Mouse (Mus musculus): ENCODE data around the gene Map4. TPM values are rescaled to one million over a fixed set of nuclear protein-coding genes. Genes with fewer than 3 reads are reported as not detected.
A peak's percentile ranks its signal among the peaks of the same experiment; 100 is the strongest.
"Not testable (repeated sequence)": the region's sequence is repeated elsewhere in the genome, so short reads cannot be mapped to it uniquely, and the experiment has no call there.

Gene Map4
- polyA plus RNA-seq, 1 experiment from 2014 or later, result 201 TPM

DNA sequence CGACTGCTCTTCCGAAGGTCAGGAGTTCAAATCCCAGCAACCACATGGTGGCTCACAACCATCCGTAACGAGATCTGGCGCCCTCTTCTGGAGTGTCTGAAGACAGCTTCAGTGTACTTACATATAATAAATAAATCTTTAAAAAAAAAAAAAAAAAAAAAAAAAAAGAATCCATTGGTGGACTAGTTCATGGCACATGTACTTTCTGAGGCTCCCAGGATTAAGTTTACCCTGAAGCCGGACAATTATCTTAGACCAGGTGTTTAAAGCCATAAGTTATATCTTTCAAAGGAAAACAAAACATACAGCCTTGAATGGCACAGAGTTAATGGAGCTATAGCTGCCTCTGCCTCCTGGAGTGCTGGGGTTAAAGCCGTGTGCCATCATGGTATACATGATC lies 145.2 kb downstream of the Map4 start:
- not testable (repeated sequence) for H3K27me3 ChIP-seq; H3K9ac ChIP-seq; H3K4me2 ChIP-seq; H3K4me1 ChIP-seq (replicated peaks); H3K27ac ChIP-seq (replicated peaks); ATAC-seq (ENCODE audit: low FRiP score, low read depth); H3K4me3 ChIP-seq; H3K9me3 ChIP-seq
- H3K36me3 ChIP-seq, result peaks cover 76% of the 10 kb centered on the region
- WGBS, result 82% methylated on average over 4 of the region's 7 CpGs

DNA sequence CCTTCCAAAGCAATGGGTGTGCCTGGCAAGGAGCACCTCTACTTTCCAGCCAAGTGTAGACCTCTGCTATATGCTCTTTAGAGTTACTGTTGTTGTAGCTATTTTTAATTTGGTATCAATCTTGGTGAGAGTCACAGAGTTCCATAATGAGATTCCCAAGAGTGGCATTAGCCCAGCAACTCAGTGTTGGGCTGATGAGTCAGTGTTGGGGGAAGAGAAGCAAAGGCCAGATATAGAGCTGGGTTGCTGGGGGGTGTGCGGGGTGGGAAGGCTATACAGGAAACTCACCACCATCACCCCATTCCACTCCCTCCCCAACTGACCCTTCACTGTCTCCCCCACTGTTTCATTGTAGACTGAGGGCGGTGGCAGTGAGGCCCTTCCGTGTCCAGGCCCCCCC lies 149.8 kb downstream of the Map4 start:
- Histone ChIP-seq H3K27me3 (no peaks in the 10 kb centered on the region), H3K4me2 (no peak overlapping the region), H3K4me1 (replicated peaks) (no peaks in the 10 kb centered on the region), H3K9me3 (no peaks in the 10 kb centered on the region), H3K27ac (replicated peaks) (no peak overlapping the region), H3K36me3 (peaks cover 83% of the 10 kb centered on the region), H3K9ac (no peak overlapping the region), H3K4me3 (no peak overlapping the region)
- no peak for ATAC-seq (ENCODE audit: low FRiP score, low read depth)
- 67% methylated on average over 3 of the region's 3 CpGs for WGBS

DNA sequence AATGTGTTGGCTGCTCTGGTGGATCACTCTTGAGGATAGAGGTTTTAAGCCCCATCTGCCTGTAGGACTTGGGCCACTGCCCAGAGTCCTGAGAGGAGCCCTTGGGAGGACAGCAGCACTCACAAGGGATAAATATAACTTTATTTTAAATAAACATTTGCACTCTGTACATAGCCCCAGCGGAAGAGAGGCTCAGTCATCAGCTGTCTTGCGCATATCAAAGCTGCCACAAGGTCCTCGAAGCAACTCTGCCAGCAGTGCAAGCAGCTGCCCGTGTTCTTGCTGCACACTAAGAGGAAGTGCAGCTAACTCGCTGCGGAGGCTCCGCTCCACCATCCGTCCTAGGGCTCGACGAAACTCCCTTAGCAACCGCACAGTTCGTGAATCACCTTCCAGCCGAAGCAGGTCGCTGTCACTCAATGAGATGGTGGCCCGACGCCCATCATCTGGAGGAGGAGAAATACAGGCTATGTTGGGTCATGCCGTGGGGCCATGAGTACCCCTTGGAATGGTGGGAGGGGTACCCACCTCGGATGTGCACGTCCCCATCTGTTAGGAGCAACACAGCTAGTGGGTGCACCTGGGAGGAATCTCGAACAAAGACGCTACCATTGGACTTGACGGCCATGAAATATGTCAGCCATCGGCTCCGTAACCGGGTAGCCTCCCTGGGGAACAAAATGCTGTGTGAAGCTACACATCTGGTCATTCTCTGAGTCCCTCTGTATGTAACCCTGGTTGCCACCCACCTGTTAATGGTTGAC lies 153.1 kb downstream of the Map4 start:
- no peak overlapping the region for H3K9ac ChIP-seq
- H3K4me1 ChIP-seq (replicated peaks), result no peaks in the 10 kb centered on the region
- H3K4me3 ChIP-seq, result no peak overlapping the region
- no peaks in the 10 kb centered on the region for H3K9me3 ChIP-seq
- peaks cover 92% of the 10 kb centered on the region for H3K36me3 ChIP-seq
- ATAC-seq (ENCODE audit: low FRiP score, low read depth), result no peak
- H3K4me2 ChIP-seq, result no peak overlapping the region
- no peak overlapping the region for H3K27ac ChIP-seq (replicated peaks)
- H3K27me3 ChIP-seq, result no peaks in the 10 kb centered on the region
- WGBS, result 81% methylated on average over 25 of the region's 25 CpGs

DNA sequence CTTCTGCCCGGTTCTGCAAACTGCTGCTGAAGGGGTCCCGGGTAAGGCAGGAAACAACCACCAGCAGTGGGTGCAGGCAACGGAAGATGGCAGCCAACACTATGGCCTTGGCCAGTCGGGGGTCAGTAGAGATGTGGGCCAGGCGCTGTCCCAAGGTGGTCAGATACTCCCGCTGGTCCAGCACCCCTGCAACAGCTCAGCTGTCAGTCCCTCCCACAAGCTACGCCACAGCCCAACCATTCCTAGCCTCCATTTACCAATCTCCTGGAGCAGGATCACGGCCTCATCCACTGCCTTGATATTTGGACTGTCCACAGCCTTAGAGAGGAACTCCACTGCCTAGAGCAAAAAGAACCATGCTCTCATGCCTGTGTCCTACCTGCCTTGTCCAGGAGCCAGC lies 154.4 kb downstream of the Map4 start:
- H3K27me3 ChIP-seq, result no peaks in the 10 kb centered on the region
- 94% methylated on average over 8 of the region's 8 CpGs for WGBS
- ATAC-seq (ENCODE audit: low FRiP score, low read depth), result no peak
- no peaks in the 10 kb centered on the region for H3K4me1 ChIP-seq (replicated peaks)
- no peak overlapping the region for H3K4me3 ChIP-seq
- peaks cover 93% of the 10 kb centered on the region for H3K36me3 ChIP-seq
- H3K27ac ChIP-seq (replicated peaks), result no peak overlapping the region
- no peaks in the 10 kb centered on the region for H3K9me3 ChIP-seq
- no peak overlapping the region for H3K9ac ChIP-seq
- no peak overlapping the region for H3K4me2 ChIP-seq

DNA sequence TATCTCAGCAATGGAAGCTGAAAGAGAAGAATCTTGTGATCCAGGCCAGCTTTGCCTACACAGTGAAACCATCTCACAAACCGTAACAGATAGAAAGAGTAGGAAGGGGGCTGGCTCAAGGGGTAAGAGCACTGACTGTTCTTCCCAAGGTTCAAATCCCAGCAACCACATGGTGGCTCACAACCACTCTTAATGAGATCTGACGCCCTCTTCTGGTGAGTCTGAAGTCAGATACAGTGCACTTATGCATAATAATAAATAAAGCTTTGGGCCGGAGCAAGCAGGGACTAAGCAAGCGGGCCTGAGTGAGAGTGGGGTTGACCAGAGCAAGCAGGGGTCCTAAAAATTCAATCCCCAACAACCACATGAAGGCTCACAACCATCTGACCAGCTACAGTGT lies 162.0 kb downstream of the Map4 start:
- ATAC-seq (ENCODE audit: low FRiP score, low read depth), result no peak
- no peak overlapping the region for H3K4me3 ChIP-seq
- H3K9ac ChIP-seq, result no peak overlapping the region

DNA sequence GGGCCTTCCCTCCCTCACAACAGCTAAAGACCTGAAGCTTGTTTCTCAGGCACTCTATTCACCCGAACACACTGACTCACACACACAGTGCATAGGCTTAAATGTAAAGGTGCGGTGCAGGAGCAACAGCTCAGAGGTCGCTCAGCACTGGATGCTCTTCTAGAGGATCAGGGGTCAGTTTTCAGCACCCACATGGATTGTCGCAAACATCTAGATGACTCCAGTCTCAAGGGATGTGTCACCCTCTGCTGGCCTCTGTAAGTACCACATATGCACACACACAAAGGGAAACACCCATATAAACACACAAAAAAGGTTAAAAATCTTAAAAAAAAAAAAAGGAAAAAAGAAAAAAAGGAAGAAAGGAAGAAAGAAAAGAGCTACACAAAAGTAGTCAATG lies 163.5 kb downstream of the Map4 start:
- H3K4me1 ChIP-seq (replicated peaks), result no peaks in the 10 kb centered on the region
- H3K4me2 ChIP-seq, result no peak overlapping the region
- ATAC-seq (ENCODE audit: low FRiP score, low read depth), result no peak
- no peak overlapping the region for H3K9ac ChIP-seq
- WGBS, result 98% methylated on average over 4 of the region's 4 CpGs
- H3K27ac ChIP-seq (replicated peaks), result no peak overlapping the region
- H3K27me3 ChIP-seq, result no peaks in the 10 kb centered on the region
- H3K4me3 ChIP-seq, result no peak overlapping the region
- no peaks in the 10 kb centered on the region for H3K9me3 ChIP-seq
- peaks cover 90% of the 10 kb centered on the region for H3K36me3 ChIP-seq

More for the DNA sequence above, 162.0 kb downstream of the Map4 start:
- H3K27me3 ChIP-seq, result no peaks in the 10 kb centered on the region
- H3K4me2 ChIP-seq, result no peak overlapping the region
- no peak overlapping the region for H3K27ac ChIP-seq (replicated peaks)
- WGBS, result 81% methylated on average over 4 of the region's 4 CpGs
- H3K9me3 ChIP-seq, result no peaks in the 10 kb centered on the region
- H3K36me3 ChIP-seq, result peaks cover 90% of the 10 kb centered on the region
- H3K4me1 ChIP-seq (replicated peaks), result no peaks in the 10 kb centered on the region

DNA sequence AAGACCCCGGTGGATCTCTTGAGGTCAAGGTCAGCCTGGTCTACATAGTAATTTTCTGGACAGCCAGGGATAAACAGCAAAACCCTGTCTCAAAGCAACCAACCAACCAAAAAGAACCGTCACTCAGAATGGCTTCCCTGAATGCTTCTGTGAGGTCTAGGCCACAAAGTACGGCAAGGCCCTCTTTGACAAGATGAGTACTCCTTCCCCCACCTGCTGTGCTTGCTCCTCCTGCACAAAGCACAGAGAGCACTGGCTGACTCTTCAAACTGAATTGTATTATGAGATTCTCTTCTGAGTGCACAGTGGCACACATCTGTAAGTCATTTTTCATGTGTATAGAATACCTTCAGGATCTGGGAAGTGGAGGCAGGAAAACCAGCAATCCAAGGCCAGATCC lies 166.5 kb downstream of the Map4 start:
- Histone ChIP-seq H3K4me3 (no peak overlapping the region), H3K9me3 (no peaks in the 10 kb centered on the region), H3K36me3 (peaks cover 71% of the 10 kb centered on the region), H3K27me3 (no peaks in the 10 kb centered on the region), H3K4me2 (no peak overlapping the region), H3K4me1 (replicated peaks) (peaks cover 11% of the 10 kb centered on the region), H3K27ac (replicated peaks) (no peak overlapping the region), H3K9ac (no peak overlapping the region)
- no peak for ATAC-seq (ENCODE audit: low FRiP score, low read depth)
- 86% methylated on average over 3 of the region's 3 CpGs for WGBS

DNA sequence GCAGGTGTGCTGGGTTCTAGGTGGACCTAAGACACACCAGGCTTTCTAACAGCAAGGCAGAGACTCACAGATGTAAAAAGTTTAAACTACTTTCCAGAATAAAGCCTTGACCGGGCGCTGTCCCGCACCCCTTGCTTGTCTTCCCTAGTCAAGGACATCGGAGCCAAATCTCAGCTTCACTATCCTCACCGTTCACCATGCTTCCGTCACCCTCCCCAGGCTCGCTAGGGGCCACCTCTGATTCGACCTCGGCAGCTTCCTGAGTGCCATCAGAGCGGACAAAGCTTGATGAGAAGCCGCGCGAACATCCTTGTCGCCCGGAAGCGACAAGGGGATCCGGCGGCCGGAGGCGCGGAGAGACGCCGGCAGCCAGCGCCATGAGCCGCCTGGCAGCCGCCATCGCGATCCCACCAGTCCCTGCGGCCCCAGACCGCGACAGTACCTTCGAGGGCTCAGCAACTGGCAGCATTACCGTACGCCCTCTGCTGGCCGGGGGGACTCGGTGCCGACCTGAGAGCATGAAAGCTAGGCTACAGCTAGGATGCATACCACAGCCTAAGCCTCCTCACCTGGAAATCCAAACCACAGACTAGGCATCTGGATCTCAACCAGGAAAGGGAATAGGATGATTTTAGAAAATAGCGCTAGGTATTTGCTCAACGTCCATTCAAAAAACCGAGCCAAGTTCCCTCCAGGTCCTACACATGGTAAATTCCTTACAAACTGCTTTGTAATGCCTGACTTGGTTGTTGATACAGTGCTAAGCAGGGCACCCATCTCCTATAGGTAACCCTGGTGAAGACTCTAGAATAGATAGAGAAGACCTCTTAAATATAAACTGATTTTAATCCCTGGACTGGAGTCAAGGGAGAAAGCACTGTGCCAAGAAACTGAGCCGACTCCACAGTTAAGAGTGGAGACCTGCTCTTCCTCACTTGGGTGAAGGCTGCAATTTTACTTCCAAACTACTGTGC lies 169.7 kb downstream of the Map4 start:
- ATAC-seq (ENCODE audit: low FRiP score, low read depth), result peak; percentile 95
- Histone ChIP-seq H3K36me3 (peaks cover 73% of the 10 kb centered on the region), H3K27ac (replicated peaks) (peak overlapping the region; percentile 63; the same call in 1 of the 2 replicates), H3K4me2 (peak overlapping the region; percentile 79), H3K9me3 (no peaks in the 10 kb centered on the region), H3K27me3 (no peaks in the 10 kb centered on the region), H3K9ac (peak overlapping the region; percentile 82), H3K4me1 (replicated peaks) (peaks cover 11% of the 10 kb centered on the region), H3K4me3 (peak overlapping the region; percentile 95)
- WGBS, result 3% methylated on average over 41 of the region's 41 CpGs

DNA sequence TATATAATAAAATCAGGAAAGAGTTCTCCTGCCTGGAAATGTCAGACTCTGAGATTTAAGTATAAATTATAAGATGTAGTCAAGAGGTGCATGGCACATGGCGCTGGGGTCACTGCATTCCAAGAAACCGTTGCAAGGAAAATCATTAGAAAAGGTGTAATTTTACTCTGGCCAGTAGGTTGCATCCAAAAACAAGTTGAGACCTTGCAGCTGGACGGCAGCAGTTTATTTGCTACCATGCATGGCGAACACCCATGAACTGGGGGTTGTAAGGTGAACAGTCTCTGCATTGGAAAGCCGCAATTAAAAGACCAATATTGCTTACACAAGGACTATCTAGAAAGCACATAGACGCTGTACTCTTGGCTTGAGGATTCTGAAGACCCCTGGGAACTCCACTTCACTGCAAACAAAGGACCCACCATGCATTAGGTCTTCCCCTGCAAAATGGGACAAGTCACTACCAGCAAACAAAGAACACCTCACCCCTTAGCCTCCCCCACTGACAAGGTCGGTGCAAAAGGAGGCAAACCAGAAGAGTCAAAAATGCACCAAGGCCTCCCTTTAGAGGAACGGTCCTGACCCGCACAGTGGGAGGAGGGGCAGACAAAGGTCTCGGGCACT lies 185.2 kb downstream of the Map4 start:
- H3K4me3 ChIP-seq, result peak overlapping the region; percentile 91
- H3K4me1 ChIP-seq (replicated peaks), result peaks cover 24% of the 10 kb centered on the region
- H3K36me3 ChIP-seq, result peaks cover 32% of the 10 kb centered on the region
- no peak; the same call in 1 of the 2 replicates for ATAC-seq (ENCODE audit: low FRiP score, low read depth)
- H3K27ac ChIP-seq (replicated peaks), result peak overlapping the region; percentile 96
- H3K27me3 ChIP-seq, result no peaks in the 10 kb centered on the region
- peak overlapping the region; percentile 82 for H3K9ac ChIP-seq
- no peaks in the 10 kb centered on the region for H3K9me3 ChIP-seq
- WGBS, result 4% methylated on average over 10 of the region's 10 CpGs
- peak overlapping the region; percentile 68 for H3K4me2 ChIP-seq

DNA sequence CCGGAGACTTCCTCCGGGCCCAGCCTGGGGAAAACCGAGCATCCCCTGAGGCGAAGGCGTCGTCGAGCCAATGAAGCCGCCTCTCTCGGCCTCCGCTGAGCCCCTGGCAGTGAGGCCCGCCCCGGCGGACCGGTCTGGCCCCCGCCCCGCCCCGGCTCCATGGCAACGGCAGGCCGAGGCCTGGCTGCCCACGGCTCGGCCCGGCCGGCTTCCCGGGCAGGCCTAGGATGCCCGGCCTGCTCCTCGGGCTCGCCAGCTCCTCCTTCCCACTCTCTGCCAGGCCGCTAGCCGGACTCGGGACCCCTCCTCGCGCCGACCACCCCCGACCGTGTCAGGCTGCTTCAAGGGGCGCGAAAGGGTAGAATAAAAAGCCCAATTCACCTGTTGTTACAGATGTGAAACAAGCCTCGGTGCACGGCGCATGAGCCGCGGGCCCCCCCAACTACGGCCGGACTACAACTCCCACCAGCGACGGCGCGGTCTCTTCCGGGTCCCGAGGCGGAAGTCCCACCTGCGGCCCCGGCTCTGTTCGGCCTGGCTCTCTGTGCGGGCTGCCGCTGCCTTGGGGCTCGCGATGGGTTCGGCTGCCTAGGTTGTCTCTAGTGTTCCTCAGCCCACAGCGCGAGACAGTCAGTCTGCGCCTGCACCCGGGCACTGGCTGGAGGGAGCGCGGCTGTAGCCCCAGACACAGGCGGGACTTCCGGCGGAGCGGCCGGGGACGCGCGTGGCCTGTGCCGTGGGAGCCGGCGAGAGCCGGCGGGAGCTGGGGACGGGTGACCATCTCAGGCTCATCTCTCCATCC lies 185.9 kb downstream of the Map4 start, which contains the start of gene Smarcc1:
Gene Smarcc1, plus strand, starts transcription at position 732 of the 802 bp plus-strand sequence.
- Histone ChIP-seq H3K9ac (peak within 1 kb of the TSS; percentile 82), H3K9me3 (no peaks in the 10 kb centered on the region), H3K36me3 (peaks cover 26% of the 10 kb centered on the region), H3K4me3 (peak within 1 kb of the TSS; percentile 91), H3K27me3 (no peaks in the 10 kb centered on the region), H3K4me1 (replicated peaks) (peaks cover 24% of the 10 kb centered on the region), H3K27ac (replicated peaks) (peak within 1 kb of the TSS; percentile 96), H3K4me2 (peak within 1 kb of the TSS; percentile 68)
- WGBS, result under 1% methylated on average over 78 of the region's 79 CpGs
- ATAC-seq (ENCODE audit: low FRiP score, low read depth), result peak; percentile 98

DNA sequence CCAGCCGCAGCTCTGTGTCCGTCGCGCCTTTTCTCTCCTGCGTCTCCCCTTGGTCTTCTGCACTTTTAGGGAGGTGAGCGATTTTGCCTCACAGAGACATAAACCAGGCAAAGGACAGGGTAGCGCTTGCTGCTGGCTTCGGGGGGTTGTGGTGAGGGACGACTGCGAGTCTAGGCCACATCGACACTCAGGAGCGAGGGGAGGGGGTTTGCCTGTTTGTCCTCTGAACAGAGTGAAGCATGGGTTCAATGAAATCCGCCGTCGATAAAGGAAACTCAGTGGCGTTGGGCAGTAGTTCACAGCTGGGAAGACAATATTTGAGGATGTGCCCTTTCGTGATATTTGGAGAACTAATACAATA lies 186.5 kb downstream of the Map4 start, which contains the start of gene Dhx30:
Gene Dhx30, minus strand, starts transcription at position 52 of the 361 bp plus-strand sequence.
- peak; percentile 27; the same call in 1 of the 2 replicates for ATAC-seq (ENCODE audit: low FRiP score, low read depth)
- 1% methylated on average over 16 of the region's 17 CpGs for WGBS
- no peaks in the 10 kb centered on the region for H3K27me3 ChIP-seq

More for the DNA sequence above, 186.5 kb downstream of the Map4 start, which contains the start of gene Dhx30:
- Histone ChIP-seq H3K36me3 (peaks cover 21% of the 10 kb centered on the region), H3K9me3 (no peaks in the 10 kb centered on the region), H3K4me2 (peak within 1 kb of the TSS; percentile 68), H3K9ac (peak within 1 kb of the TSS; percentile 82), H3K4me3 (peak within 1 kb of the TSS; percentile 91), H3K27ac (replicated peaks) (peak within 1 kb of the TSS; percentile 96), H3K4me1 (replicated peaks) (peaks cover 24% of the 10 kb centered on the region)

Data from hindbrain, embryonic 15.5 days (tissue).